Mouse (Mus musculus) embryonic facial prominence, embryonic 13.5 days (tissue): ENCODE results near the gene Macrod2. TPM values are rescaled to one million over a fixed set of nuclear protein-coding genes. Genes with fewer than 3 reads are reported as not detected.

Source experiments
- ATAC-seq: fragments of 200-750 bp; cut with Nextera tagmentation; 2 replicates; pipeline ENCODE4 v1.8.0; 2017; ENCODE audit warnings: low read depth; ENCODE audit not compliant: insufficient number of reproducible peaks, insufficient read depth, low FRiP score, low TSS enrichment
- H3K27ac ChIP-seq: fragments of 300-500 bp; sonication (generic); 2 replicates; pipeline ENCODE4 v1.5.1; 2015; ENCODE audit warnings: moderate library complexity, mild to moderate bottlenecking, inconsistent platforms
- H3K27me3 ChIP-seq: fragments of 300-500 bp; sonication (generic); 2 replicates; pipeline ENCODE4 v1.6.1; 2015; ENCODE audit warnings: mild to moderate bottlenecking, inconsistent platforms
- H3K36me3 ChIP-seq: fragments of 300-500 bp; sonication (generic); 2 replicates; pipeline ENCODE4 v1.6.1; 2015; ENCODE audit warnings: mild to moderate bottlenecking, inconsistent platforms
- H3K4me1 ChIP-seq: fragments of 300-500 bp; sonication (generic); 2 replicates; pipeline ENCODE4 v1.6.1; 2015; ENCODE audit warnings: inconsistent platforms
- H3K4me2 ChIP-seq: fragments of 300-500 bp; sonication (generic); 2 replicates; pipeline ENCODE4 v1.6.1; 2015; ENCODE audit warnings: moderate library complexity, mild to moderate bottlenecking, inconsistent platforms
- H3K4me3 ChIP-seq: fragments of 300-500 bp; sonication (generic); 2 replicates; pipeline ENCODE4 v1.5.1; 2015; ENCODE audit warnings: mild to moderate bottlenecking, inconsistent platforms
- H3K9ac ChIP-seq: fragments of 300-500 bp; sonication (generic); 2 replicates; pipeline ENCODE4 v1.6.1; 2015; ENCODE audit warnings: mild to moderate bottlenecking, inconsistent platforms
- H3K9me3 ChIP-seq: fragments of 300-500 bp; sonication (generic); 2 replicates; pipeline ENCODE4 v1.6.1; 2016; ENCODE audit warnings: inconsistent platforms
- WGBS: fragments of 180-500 bp; shearing (Covaris S2); methylation state at CpG from one replicate; pipeline ENCODE4 v1.1.7; 2015; ENCODE audit warnings: mixed read lengths; 5-methylcytosine and 5-hydroxymethylcytosine counted together
- polyA plus RNA-seq: library from polyadenylated mRNA; unstranded; fragments of >200 nt; fragmentation: Nextera tagmentation; extraction: Ambion mirVana; gene quantifications from 2 replicates; pipeline ENCODE4 v1.2.1, GENCODE M21; 2015

The Macrod2 gene
- polyA plus RNA-seq, 1 experiment from 2014 or later = 44.8 TPM

GRCm38 (mm10) chr2:142243483-142243882 lies 1848.4 kb downstream of the Macrod2 start:
- H3K27ac ChIP-seq = no peak overlapping the region
- no peak overlapping the region for H3K4me2 ChIP-seq
- no peaks in the 10 kb centered on the region for H3K4me1 ChIP-seq
- 80% methylated on average over 4 of the region's 4 CpGs for WGBS
- no peaks in the 10 kb centered on the region for H3K27me3 ChIP-seq
- H3K36me3 ChIP-seq = no peaks in the 10 kb centered on the region
- H3K9me3 ChIP-seq = no peaks in the 10 kb centered on the region
- H3K9ac ChIP-seq = no peak overlapping the region
- no peak overlapping the region for H3K4me3 ChIP-seq
- ATAC-seq = no peak

GRCm38 (mm10) chr2:142250383-142250782 lies 1855.3 kb downstream of the Macrod2 start:
- WGBS = 76% methylated on average over 4 of the region's 4 CpGs
- H3K4me1 ChIP-seq = peaks cover 3% of the 10 kb centered on the region; the same call in 1 of the 2 replicates
- H3K27me3 ChIP-seq = no peaks in the 10 kb centered on the region
- H3K9me3 ChIP-seq = no peaks in the 10 kb centered on the region
- H3K27ac ChIP-seq = no peak overlapping the region
- H3K36me3 ChIP-seq = no peaks in the 10 kb centered on the region
- no peak for ATAC-seq
- no peak overlapping the region for H3K9ac ChIP-seq
- no peak overlapping the region for H3K4me3 ChIP-seq
- no peak overlapping the region for H3K4me2 ChIP-seq

DNA sequence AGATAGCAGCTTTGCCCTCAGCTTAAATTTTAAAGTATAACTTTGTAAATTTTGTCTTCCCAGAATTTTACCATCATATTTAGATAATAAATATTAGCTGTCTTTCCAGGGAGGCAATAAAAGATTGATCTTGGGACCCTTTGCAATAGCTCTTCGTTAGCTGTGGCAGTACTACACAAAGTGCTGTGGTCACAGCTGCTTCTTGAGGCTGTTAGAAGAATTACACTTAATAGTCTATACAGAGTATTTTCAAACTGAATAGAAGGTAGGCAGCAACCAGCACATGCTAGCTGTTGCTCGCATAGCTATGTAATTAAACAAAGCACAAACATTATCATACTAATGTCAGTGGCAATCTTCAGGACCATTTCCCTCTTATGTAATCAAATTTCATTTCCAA lies 1856.4 kb downstream of the Macrod2 start:
- 75% methylated on average over 2 of the region's 2 CpGs for WGBS
- H3K27ac ChIP-seq = no peak overlapping the region
- no peaks in the 10 kb centered on the region for H3K36me3 ChIP-seq
- ATAC-seq = no peak
- H3K9me3 ChIP-seq = no peaks in the 10 kb centered on the region
- no peaks in the 10 kb centered on the region for H3K27me3 ChIP-seq
- H3K4me3 ChIP-seq = no peak overlapping the region
- H3K4me2 ChIP-seq = no peak overlapping the region
- no peak overlapping the region for H3K9ac ChIP-seq
- peaks cover 3% of the 10 kb centered on the region; the same call in 1 of the 2 replicates for H3K4me1 ChIP-seq

- H3K4me2 ChIP-seq = peak overlapping the region; percentile 43
- no peaks in the 10 kb centered on the region for H3K27me3 ChIP-seq
- H3K36me3 ChIP-seq = no peaks in the 10 kb centered on the region
- peaks cover 3% of the 10 kb centered on the region; the same call in 1 of the 2 replicates for H3K4me1 ChIP-seq
- no peak overlapping the region for H3K27ac ChIP-seq
- WGBS = 9% methylated on average over 11 of the region's 11 CpGs
- no peaks in the 10 kb centered on the region for H3K9me3 ChIP-seq
- H3K4me3 ChIP-seq = no peak overlapping the region
- H3K9ac ChIP-seq = no peak overlapping the region
- no peak for ATAC-seq
Observed at GRCm38 (mm10) chr2:142253913-142254312, 1858.8 kb downstream of the Macrod2 start.

DNA sequence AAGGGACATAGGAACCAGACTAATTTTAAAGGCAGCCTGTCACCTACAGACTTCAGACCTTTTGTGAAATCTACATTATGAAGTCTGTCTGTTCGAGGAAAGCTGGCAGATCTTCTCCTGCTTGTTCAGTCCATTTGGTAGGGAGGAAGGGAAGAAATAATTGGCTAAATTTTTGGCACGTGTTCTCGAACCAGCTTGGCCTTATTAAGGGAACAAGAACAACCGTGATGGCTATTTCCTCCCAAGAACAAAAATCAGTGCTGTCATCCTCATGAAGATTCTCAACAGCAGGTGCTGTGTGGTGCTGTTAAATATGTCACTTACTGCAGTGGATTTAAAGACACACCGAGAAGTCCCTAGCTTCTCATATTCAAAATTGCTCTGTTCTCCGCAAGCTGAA lies 1859.5 kb downstream of the Macrod2 start:
- no peak overlapping the region for H3K9ac ChIP-seq
- 73% methylated on average over 6 of the region's 6 CpGs for WGBS
- peaks cover 3% of the 10 kb centered on the region; the same call in 1 of the 2 replicates for H3K4me1 ChIP-seq
- no peak for ATAC-seq
- no peak overlapping the region for H3K27ac ChIP-seq
- H3K36me3 ChIP-seq = no peaks in the 10 kb centered on the region
- H3K4me3 ChIP-seq = no peak overlapping the region
- H3K27me3 ChIP-seq = no peaks in the 10 kb centered on the region
- no peak overlapping the region for H3K4me2 ChIP-seq
- no peaks in the 10 kb centered on the region for H3K9me3 ChIP-seq

GRCm38 (mm10) chr2:142257501-142257900 lies 1862.4 kb downstream of the Macrod2 start:
- Histone ChIP-seq H3K9ac (no peak overlapping the region), H3K27me3 (no peaks in the 10 kb centered on the region), H3K4me2 (no peak overlapping the region), H3K4me1 (peaks cover 3% of the 10 kb centered on the region; the same call in 1 of the 2 replicates), H3K36me3 (no peaks in the 10 kb centered on the region), H3K27ac (no peak overlapping the region), H3K4me3 (no peak overlapping the region), H3K9me3 (no peaks in the 10 kb centered on the region)
- no peak for ATAC-seq
- 91% methylated on average over 1 of the region's 1 CpGs for WGBS

DNA sequence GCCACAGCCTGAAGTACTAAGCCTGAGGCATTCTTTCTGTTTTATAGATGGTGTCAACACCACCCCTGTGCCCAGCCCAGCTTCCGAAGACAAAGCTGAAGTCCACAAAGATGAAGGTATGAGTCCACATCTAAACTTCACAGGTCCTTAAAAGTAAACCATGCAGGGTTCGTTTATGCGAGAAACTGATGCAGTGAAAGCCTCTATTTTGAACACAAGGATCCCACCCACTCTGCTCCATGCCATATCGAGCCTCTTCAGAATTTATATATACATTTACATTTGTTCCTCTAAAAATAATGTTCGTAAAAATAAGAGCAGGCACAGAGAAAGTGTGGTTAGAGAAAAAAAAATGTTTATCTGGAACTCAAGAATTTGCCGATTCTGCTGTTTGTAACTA lies 1865.9 kb downstream of the Macrod2 start:
- Histone ChIP-seq H3K4me2 (no peak overlapping the region), H3K4me1 (no peaks in the 10 kb centered on the region), H3K36me3 (no peaks in the 10 kb centered on the region), H3K27me3 (no peaks in the 10 kb centered on the region), H3K4me3 (no peak overlapping the region), H3K27ac (no peak overlapping the region), H3K9ac (no peak overlapping the region), H3K9me3 (no peaks in the 10 kb centered on the region)
- no peak for ATAC-seq
- WGBS = 89% methylated on average over 6 of the region's 6 CpGs

- Histone ChIP-seq H3K4me2 (no peak overlapping the region), H3K27ac (no peak overlapping the region), H3K36me3 (no peaks in the 10 kb centered on the region), H3K27me3 (no peaks in the 10 kb centered on the region), H3K9me3 (no peaks in the 10 kb centered on the region), H3K4me3 (no peak overlapping the region), H3K4me1 (no peaks in the 10 kb centered on the region), H3K9ac (no peak overlapping the region)
- 87% methylated on average over 2 of the region's 2 CpGs for WGBS
- no peak for ATAC-seq
Observed at GRCm38 (mm10) chr2:142264697-142265096, 1869.6 kb downstream of the Macrod2 start.

DNA sequence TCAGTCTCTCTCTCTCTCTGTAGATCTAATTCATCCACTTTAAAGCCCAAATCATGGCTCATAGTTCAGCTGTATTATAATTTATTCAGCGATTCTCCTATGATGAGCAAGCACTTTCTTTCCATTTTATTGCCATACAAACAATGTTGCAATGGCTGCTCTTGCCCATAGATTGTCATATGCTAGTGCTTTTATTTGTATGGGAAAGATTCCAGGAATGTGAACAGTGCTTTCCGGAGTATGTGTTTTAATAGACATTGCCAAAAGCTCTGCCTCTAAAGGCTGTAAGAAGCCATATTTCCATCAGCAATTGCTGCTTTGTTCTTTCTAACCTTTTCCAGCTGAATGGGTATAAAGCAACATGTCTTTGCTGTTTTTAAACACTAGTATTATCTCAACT lies 1872.7 kb downstream of the Macrod2 start:
- Histone ChIP-seq H3K9me3 (no peaks in the 10 kb centered on the region), H3K27me3 (no peaks in the 10 kb centered on the region), H3K4me2 (no peak overlapping the region), H3K27ac (no peak overlapping the region), H3K36me3 (no peaks in the 10 kb centered on the region), H3K4me1 (no peaks in the 10 kb centered on the region), H3K9ac (no peak overlapping the region), H3K4me3 (no peak overlapping the region)
- ATAC-seq = no peak
- 75% methylated on average over 2 of the region's 2 CpGs for WGBS

- Histone ChIP-seq H3K4me3 (no peak overlapping the region), H3K9me3 (no peaks in the 10 kb centered on the region), H3K9ac (no peak overlapping the region), H3K27ac (no peak overlapping the region), H3K4me1 (no peaks in the 10 kb centered on the region), H3K36me3 (no peaks in the 10 kb centered on the region), H3K27me3 (no peaks in the 10 kb centered on the region), H3K4me2 (no peak overlapping the region)
- no peak for ATAC-seq
- 53% methylated on average over 1 of the region's 1 CpGs for WGBS
Observed at GRCm38 (mm10) chr2:142286761-142287160, 1891.7 kb downstream of the Macrod2 start.

GRCm38 (mm10) chr2:142294831-142295230 lies 1899.7 kb downstream of the Macrod2 start:
- Histone ChIP-seq H3K36me3 (no peaks in the 10 kb centered on the region), H3K4me2 (no peak overlapping the region), H3K27me3 (no peaks in the 10 kb centered on the region), H3K4me1 (no peaks in the 10 kb centered on the region), H3K27ac (no peak overlapping the region), H3K9me3 (no peaks in the 10 kb centered on the region), H3K4me3 (no peak overlapping the region), H3K9ac (no peak overlapping the region)
- 35% methylated on average over 4 of the region's 4 CpGs for WGBS
- no peak for ATAC-seq

DNA sequence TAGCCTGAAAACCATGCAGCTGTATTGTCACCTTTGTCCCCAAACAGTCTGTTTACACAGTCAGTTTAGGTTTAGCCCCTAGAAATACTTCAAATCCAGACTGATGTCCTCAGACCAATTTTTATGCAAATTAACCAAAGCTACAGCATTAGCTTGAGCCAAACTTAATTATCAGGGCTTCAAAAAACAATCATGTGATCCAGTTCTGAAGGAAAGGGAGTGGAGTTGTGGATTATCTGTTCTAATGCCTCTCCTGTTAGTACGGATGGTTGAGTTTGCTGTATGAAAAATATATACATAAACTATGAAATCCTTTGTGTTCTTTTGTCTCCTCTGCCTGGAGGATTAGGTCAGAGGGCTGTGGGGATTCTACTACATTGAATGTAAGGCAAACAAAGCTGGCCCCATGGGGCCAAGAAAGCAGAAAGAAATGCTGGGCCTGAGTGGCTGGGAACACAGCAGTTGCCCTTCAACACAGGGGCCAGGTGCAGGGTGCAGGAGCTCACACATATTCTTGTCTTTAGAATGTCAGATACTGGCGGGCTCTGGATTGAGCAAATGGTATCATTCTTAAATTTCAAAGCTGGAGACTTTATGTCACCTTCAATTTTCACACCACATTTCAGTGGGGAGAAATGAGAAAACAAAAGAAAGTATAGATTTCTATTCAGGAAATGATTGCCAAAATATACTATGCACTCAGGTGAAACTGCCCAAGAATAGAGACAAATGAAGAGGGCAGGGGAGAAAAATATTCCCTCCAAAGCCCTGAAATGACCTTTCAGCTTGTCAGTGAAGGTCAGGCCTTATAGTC lies 1908.2 kb downstream of the Macrod2 start:
- Histone ChIP-seq H3K4me2 (no peak overlapping the region), H3K4me1 (no peaks in the 10 kb centered on the region), H3K4me3 (no peak overlapping the region), H3K27ac (no peak overlapping the region), H3K9me3 (no peaks in the 10 kb centered on the region), H3K36me3 (no peaks in the 10 kb centered on the region), H3K27me3 (no peaks in the 10 kb centered on the region), H3K9ac (no peak overlapping the region)
- WGBS = 27% methylated on average over 2 of the region's 2 CpGs
- ATAC-seq = no peak
